Mouse (Mus musculus) limb, embryonic 11.5 days (tissue): ENCODE data around the gene Gpr132. TPM values are rescaled to one million over a fixed set of nuclear protein-coding genes. Genes with fewer than 3 reads are reported as not detected.

Experiments used
- ATAC-seq: fragments of 200-750 bp; cut with Nextera tagmentation; 2 replicates; pipeline ENCODE4 v1.8.0; 2017; ENCODE audit warnings: low read depth; ENCODE audit not compliant: insufficient number of reproducible peaks, low FRiP score, low TSS enrichment
- DNase-seq: peaks from one replicate; pipeline ENCODE4 v3.0.0-alpha.2; 2015; ENCODE audit warnings: low spot score
- H3K27ac ChIP-seq: fragments of 300-500 bp; sonication (generic); replicated peaks from 2 replicates; pipeline ENCODE4 v1.5.1; 2014; ENCODE audit warnings: low read depth, mild to moderate bottlenecking, low read length
- H3K27me3 ChIP-seq: fragments of 300-500 bp; sonication (generic); 2 replicates; pipeline ENCODE4 v1.6.1; 2014; ENCODE audit warnings: mild to moderate bottlenecking, low read length, mixed read lengths; ENCODE audit not compliant: control insufficient read depth, insufficient read depth
- H3K36me3 ChIP-seq: fragments of 300-500 bp; sonication (generic); 2 replicates; pipeline ENCODE4 v1.6.1; 2014; ENCODE audit warnings: mild to moderate bottlenecking, low read length, moderate library complexity, mixed read lengths; ENCODE audit not compliant: control insufficient read depth, insufficient read depth
- H3K4me1 ChIP-seq: fragments of 300-500 bp; sonication (generic); 2 replicates; pipeline ENCODE4 v1.6.1; 2014; ENCODE audit warnings: low read length, mixed read lengths; ENCODE audit not compliant: control insufficient read depth, insufficient read depth
- H3K4me2 ChIP-seq: fragments of 300-500 bp; sonication (generic); 2 replicates; pipeline ENCODE4 v1.6.1; 2014; ENCODE audit warnings: low read depth, mild to moderate bottlenecking, moderate library complexity; ENCODE audit not compliant: severe bottlenecking
- H3K4me3 ChIP-seq: fragments of 300-500 bp; sonication (generic); 2 replicates; pipeline ENCODE4 v1.5.1; 2014; ENCODE audit warnings: low read depth, low read length
- H3K9ac ChIP-seq: fragments of 300-500 bp; sonication (generic); 2 replicates; pipeline ENCODE4 v1.6.1; 2014; ENCODE audit warnings: mild to moderate bottlenecking, low read length
- H3K9me3 ChIP-seq: fragments of 300-500 bp; sonication (generic); 2 replicates; pipeline ENCODE4 v1.6.1; 2016; ENCODE audit warnings: low read length; ENCODE audit not compliant: control insufficient read depth
- WGBS: fragments of 180-500 bp; shearing (Covaris S2); extraction: QIAGEN DNeasy Blood & Tissue Kit; methylation state at CpG from one replicate; pipeline ENCODE4 v1.1.7; 2014; 5-methylcytosine and 5-hydroxymethylcytosine counted together
- polyA plus RNA-seq: library from polyadenylated mRNA; unstranded; fragments of >200 nt; fragmentation: Nextera tagmentation; extraction: Ambion mirVana; gene quantifications from 2 replicates; pipeline ENCODE4 v1.2.1, GENCODE M21; 2014

Gpr132 gene
- polyA plus RNA-seq, 1 experiment from 2014 or later, result not detected

DNA sequence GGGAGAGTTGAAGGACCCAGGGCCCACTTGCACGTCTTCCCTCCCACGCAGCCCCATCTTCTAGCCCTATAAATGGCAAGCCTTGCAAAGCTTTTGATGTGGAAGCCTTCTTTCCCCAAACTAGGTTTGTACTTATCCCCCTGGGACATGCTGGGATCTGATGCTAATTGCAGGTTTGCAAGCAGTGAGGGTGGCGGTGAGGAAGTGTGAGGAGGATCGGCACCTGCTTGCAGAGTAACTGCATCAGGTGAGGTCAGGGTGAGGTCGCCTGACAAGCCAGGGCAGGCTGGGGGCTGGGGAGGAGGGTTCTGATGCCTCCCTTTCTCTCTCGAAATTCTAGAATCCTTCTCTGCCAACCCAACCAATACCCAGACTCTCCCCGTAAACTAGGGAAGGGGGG, 17.4 kb upstream of the Gpr132 start:
- DNase-seq, result no peak
- ATAC-seq, result 0 out of 2 replicates have a peak, but pooled peaks have one; percentile 51
- 62% methylated on average over 7 of the region's 7 CpGs for WGBS

DNA sequence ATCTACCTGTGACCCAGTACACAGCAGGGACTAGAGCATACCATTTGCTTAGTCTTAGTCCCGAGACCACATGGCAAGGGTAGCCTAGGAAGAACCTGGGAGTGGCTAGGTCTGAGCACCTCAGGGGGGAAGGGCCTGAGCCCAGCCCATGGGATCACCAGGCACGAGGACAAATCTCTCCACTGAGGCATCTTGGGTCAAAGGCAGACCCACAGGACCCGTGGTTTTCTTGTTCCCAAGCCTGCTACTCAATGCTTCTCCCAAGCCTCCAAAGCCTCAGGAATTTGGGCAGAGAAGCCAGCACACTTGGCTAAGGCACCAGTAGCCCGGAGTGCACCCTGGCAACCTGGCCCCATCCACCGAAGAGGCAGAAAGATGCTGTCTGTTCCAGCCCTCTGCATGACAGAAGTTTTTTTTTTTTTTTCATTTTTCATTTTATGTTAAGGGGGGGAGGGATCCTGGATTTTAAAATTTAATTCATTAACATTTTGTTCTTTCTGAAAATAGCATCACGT, 13.3 kb upstream of the Gpr132 start:
- Histone ChIP-seq H3K36me3 (no peaks in the 10 kb centered on the region), H3K4me3 (no peak overlapping the region), H3K4me1 (peaks cover 13% of the 10 kb centered on the region), H3K9me3 (no peaks in the 10 kb centered on the region), H3K27me3 (peaks cover 26% of the 10 kb centered on the region), H3K4me2 (no peak overlapping the region), H3K9ac (no peak overlapping the region), H3K27ac (no peak overlapping the region)
- no peak for ATAC-seq
- WGBS, result 63% methylated on average over 6 of the region's 6 CpGs
- DNase-seq, result no peak

More for the DNA sequence above, 17.4 kb upstream of the Gpr132 start:
- no peaks in the 10 kb centered on the region for H3K36me3 ChIP-seq
- no peaks in the 10 kb centered on the region for H3K4me1 ChIP-seq
- H3K4me2 ChIP-seq, result no peak overlapping the region
- no peak overlapping the region for H3K9ac ChIP-seq
- H3K9me3 ChIP-seq, result no peaks in the 10 kb centered on the region
- H3K27me3 ChIP-seq, result no peaks in the 10 kb centered on the region
- no peak overlapping the region for H3K27ac ChIP-seq
- no peak overlapping the region for H3K4me3 ChIP-seq

DNA sequence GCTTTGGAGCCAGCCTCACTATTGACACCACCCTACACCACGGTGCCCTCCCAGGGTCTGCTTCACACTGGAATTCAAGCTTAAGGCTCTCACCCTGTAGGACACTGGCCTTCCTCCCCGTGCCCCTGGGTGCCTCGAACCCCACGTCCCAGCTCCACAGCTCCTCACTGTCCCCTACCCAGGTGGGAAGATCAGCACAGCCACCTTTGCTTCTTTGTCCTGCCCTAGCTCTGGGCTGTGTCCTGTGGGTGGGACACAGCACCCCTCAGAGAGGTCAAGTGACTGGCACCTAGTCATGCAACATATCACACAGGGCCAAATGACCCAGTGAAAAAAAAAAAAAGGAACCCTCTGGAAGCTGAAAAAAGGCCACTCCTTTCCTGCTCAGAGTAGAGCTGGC, 12.6 kb upstream of the Gpr132 start:
- Histone ChIP-seq H3K4me3 (no peak overlapping the region), H3K9ac (no peak overlapping the region), H3K9me3 (no peaks in the 10 kb centered on the region), H3K27ac (no peak overlapping the region), H3K36me3 (no peaks in the 10 kb centered on the region), H3K4me1 (peaks cover 19% of the 10 kb centered on the region), H3K4me2 (no peak overlapping the region), H3K27me3 (peaks cover 33% of the 10 kb centered on the region)
- WGBS, result 73% methylated on average over 4 of the region's 4 CpGs
- ATAC-seq (no peak), DNase-seq (no peak)

DNA sequence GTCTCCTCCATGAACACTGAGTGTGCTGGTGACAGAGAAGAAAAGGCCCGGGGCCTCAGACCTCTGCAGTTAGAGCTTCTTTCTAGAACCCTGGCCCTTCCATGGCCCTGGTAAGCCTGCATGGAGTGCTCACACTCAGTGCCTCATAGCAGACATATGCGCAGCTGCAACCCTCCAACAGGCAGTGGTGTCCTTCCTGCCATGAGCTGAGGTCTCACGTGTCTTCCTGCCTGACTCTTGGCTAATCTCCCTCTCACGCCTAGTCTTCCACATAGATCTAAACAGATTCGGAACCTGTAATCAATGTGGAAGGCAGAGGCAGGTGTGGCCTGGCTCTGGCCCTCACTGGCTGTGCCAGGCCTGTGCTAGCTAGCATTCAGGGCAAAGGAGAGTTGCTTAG, 11.7 kb upstream of the Gpr132 start:
- H3K9ac ChIP-seq, result no peak overlapping the region
- no peaks in the 10 kb centered on the region for H3K9me3 ChIP-seq
- ATAC-seq (no peak), DNase-seq (no peak)
- WGBS, result 80% methylated on average over 5 of the region's 5 CpGs
- H3K4me2 ChIP-seq, result no peak overlapping the region
- H3K27ac ChIP-seq, result no peak overlapping the region
- peaks cover 43% of the 10 kb centered on the region for H3K27me3 ChIP-seq
- no peaks in the 10 kb centered on the region for H3K36me3 ChIP-seq
- H3K4me3 ChIP-seq, result no peak overlapping the region
- peaks cover 19% of the 10 kb centered on the region for H3K4me1 ChIP-seq

DNA sequence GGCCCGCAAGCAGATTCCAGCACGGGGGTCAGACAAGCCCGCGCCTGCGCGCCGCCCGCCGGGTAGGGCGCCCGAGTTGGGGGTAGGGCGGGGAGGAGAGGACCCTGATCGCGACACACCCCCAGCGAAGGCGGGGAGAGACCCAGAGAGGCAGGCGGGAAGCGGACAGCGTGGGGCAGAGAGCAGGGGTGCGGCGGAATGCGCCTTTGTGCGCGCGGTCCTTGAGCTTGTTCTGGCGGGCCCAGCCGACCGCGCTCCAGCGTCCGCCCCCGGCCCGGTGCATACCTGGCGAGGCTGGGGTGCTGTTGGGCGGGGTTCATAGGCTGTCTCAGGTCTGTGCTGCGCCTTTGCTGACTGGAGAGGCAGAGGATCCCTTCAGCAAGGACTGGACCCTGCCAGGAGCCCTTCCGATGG, 9.6 kb upstream of the Gpr132 start:
- DNase-seq, result peak; percentile 67
- Histone ChIP-seq H3K27me3 (peaks cover 55% of the 10 kb centered on the region), H3K9me3 (no peaks in the 10 kb centered on the region), H3K4me2 (peak overlapping the region; percentile 66), H3K36me3 (no peaks in the 10 kb centered on the region), H3K4me3 (peak overlapping the region; percentile 39), H3K4me1 (peaks cover 19% of the 10 kb centered on the region), H3K9ac (peak overlapping the region; percentile 44; the same call in 1 of the 2 replicates), H3K27ac (no peak overlapping the region)
- under 1% methylated on average over 34 of the region's 37 CpGs for WGBS
- ATAC-seq, result peak; percentile 22; the same call in 1 of the 2 replicates

DNA sequence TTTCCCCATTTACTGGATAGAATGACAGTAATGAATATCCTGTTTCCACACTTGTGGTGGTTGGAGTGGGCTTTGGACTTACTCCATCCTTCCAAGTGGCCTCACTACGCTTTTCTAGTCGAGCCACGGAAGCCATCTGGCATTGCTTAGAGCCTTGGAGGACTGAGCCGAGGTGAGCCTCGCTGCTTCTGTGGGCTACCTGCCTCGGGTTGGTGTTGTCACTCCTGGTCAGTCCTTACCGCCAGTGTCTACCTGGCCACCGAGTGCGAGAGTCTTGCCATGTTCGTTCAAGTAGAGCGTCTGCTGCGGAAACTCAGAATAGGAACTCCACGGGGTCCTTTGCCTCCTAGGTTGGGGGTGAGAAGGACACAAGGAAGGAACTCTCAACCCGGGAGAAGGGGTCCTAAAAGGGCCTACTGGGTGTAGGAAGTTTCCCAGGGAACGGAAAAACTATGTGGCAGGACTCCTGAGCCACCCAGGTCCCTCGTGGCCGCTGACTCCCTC, 9.1 kb upstream of the Gpr132 start:
- H3K9me3 ChIP-seq, result no peaks in the 10 kb centered on the region
- no peak overlapping the region for H3K27ac ChIP-seq
- H3K4me3 ChIP-seq, result peak overlapping the region; percentile 39
- H3K36me3 ChIP-seq, result no peaks in the 10 kb centered on the region
- peak overlapping the region; percentile 44; the same call in 1 of the 2 replicates for H3K9ac ChIP-seq
- H3K27me3 ChIP-seq, result peaks cover 55% of the 10 kb centered on the region
- no peak for ATAC-seq
- peaks cover 19% of the 10 kb centered on the region for H3K4me1 ChIP-seq
- DNase-seq, result peak; percentile 56
- WGBS, result 3% methylated on average over 17 of the region's 17 CpGs
- H3K4me2 ChIP-seq, result peak overlapping the region; percentile 66

DNA sequence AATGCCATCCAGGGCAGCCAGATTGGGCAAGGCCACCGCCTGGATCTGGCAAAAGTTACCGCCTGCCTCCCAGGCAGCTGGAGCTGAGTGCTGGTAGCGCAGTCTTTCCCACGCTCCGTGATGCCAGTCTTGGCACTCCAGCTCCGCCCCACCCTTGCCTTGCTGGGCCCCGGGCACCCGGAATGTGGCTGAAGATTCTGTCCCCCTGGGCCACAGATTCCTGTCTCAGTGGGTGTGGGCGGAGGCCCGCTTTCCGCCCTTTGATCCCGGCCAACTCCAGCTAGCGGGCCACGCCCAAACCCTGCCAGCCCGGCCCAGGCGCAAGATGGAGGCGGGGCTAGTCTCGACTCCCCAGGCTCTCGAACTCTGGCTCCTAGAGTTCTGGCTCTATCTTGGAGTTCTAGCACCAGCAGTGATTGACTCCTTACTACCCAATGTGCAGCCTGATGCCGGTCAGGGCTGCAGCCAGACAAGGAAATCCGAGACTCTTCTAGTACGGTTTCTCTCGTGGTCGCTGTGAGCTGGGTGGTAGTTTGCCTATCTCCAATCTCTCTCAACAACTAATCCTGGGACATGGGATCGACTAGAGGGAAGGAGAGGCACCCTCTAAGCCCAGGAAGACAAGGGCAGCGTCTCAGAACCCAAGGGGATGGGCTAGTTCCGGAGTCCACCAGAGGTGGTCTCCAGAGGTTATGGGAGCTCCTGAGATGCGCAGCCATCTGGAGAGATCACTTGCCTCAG, 8.5 kb upstream of the Gpr132 start:
- peaks cover 55% of the 10 kb centered on the region for H3K27me3 ChIP-seq
- H3K4me3 ChIP-seq, result peak overlapping the region; percentile 10; the same call in 1 of the 2 replicates
- WGBS, result 5% methylated on average over 28 of the region's 28 CpGs
- H3K4me2 ChIP-seq, result peak overlapping the region; percentile 34
- peak; percentile 64 for DNase-seq
- no peak overlapping the region for H3K27ac ChIP-seq
- H3K9ac ChIP-seq, result no peak overlapping the region
- no peak for ATAC-seq
- no peaks in the 10 kb centered on the region for H3K36me3 ChIP-seq
- peaks cover 19% of the 10 kb centered on the region for H3K4me1 ChIP-seq
- H3K9me3 ChIP-seq, result no peaks in the 10 kb centered on the region

DNA sequence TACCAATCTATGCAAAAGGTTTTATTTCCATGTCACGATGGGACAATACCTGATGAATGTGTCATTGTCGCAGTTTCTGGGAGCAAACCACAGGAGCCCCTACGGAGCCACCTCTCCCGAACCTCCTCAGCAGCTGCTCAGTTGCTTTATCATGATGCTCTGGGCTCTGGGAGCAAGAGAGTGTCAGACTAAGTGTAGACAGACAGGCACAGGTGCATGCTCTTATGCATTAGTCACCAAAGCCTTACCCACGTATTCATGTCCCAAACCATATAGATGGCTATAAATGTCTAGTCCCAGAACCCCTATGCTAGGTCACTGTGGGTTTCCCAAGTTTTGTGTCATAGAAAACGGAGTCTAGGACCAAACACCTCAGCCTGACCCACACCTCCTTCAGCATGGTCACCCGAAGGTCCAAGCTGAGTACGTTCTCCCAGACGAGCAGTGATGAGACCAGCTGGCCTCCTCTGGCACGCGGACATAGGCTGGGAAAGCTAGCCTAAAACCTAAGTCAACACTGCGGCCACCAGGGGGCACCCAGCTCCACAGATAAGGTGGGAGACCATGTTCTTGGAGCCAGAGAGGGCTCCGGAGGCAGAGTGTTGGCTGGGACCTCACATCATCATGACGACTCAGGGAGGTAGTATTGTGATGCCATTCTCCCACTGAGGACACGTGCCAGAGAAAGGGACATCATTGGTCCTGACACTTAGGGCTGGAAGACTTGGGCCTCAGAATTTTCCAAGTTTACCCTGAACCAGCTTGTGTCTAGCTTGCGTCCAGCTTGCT, 7.4 kb upstream of the Gpr132 start:
- no peak overlapping the region for H3K9ac ChIP-seq
- H3K4me3 ChIP-seq, result no peak overlapping the region
- H3K36me3 ChIP-seq, result no peaks in the 10 kb centered on the region
- H3K4me1 ChIP-seq, result peaks cover 19% of the 10 kb centered on the region
- no peak overlapping the region for H3K27ac ChIP-seq
- WGBS, result 22% methylated on average over 16 of the region's 16 CpGs
- 0 out of 2 replicates have a peak, but pooled peaks have one; percentile 18 for ATAC-seq
- H3K27me3 ChIP-seq, result peaks cover 55% of the 10 kb centered on the region
- no peaks in the 10 kb centered on the region for H3K9me3 ChIP-seq
- no peak overlapping the region for H3K4me2 ChIP-seq
- DNase-seq, result peak; percentile 93
